Mouse (Mus musculus): ENCODE measurements at regions not wholly inside any gene's neighbourhood (a gene's known extent, or its start where the extent isn't known, plus 50 kb on each side); places are given as distances from the start of the nearest gene placed in this dataset.
"Not testable (repeated sequence)": the region's sequence is repeated elsewhere in the genome, so short reads cannot be mapped to it uniquely, and the experiment has no call there.

- intact Hi-C loops (cut with DNase I), result no loop called here
- no peak for DNase-seq
- TF ChIP-seq CTCF (IDR thresholded peaks at IDR 0.05), result no peak
- no peak overlapping the region for H3K4me3 ChIP-seq
- no peak overlapping the region for H3K27ac ChIP-seq
Measured at GRCm38 (mm10) chr16:12516834-12517685, 533.1 kb downstream of the Shisa9 start.

DNA sequence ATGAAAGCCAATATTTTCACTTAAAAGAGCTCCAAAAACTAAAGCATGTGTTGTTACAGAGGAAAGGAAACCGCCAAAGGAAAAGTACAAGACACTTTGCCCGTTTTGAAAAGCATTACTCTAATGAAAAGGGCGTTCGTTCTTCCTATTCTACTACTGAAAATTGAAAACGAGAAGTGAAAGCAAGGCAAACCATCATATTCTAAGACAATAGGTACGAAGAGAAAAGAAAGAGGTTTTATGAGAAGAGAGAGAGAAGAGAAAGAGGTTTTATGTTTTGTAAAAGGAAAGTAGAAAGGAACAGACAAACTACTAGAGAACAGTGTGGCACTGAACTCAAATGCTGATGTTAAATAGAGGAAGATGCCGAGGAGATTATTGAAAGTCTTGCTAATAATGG lies 534.4 kb downstream of the Shisa9 start:
- Histone ChIP-seq H3K27ac (no peak overlapping the region), H3K4me3 (no peak overlapping the region)
- no peak for DNase-seq
- intact Hi-C loops (cut with DNase I), result no loop called here
- no peak for TF ChIP-seq CTCF (IDR thresholded peaks at IDR 0.05)

GRCm38 (mm10) chr16:12521711-12522476 lies 538.0 kb downstream of the Shisa9 start:
- H3K27ac ChIP-seq, result no peak overlapping the region
- intact Hi-C loops (cut with DNase I), result no loop called here
- TF ChIP-seq CTCF (IDR thresholded peaks at IDR 0.05), result no peak
- no peak overlapping the region for H3K4me3 ChIP-seq
- DNase-seq, result no peak

DNA sequence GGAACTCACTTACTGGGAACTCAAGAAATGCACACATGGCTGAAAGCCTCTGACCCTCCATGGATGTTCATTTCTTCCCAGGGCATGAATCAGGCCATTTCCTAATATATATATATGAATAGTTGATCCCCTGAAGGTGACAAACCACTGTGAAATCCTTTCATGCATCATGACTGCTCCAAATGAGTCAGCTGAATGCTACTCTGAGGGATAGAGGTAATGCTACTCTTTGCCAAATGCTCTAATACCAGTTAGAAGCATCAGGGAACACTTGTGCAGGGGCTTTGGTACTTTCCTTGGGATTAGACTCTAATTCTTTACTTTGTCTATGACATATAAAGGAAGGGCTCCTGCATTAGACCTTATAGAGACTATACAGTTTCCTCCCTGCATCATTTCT lies 561.0 kb upstream of the Ercc4 start:
- Histone ChIP-seq H3K4me3 (no peak overlapping the region), H3K27ac (no peak overlapping the region)
- intact Hi-C loops (cut with DNase I), result no loop called here
- DNase-seq, result no peak
- no peak for TF ChIP-seq CTCF (IDR thresholded peaks at IDR 0.05)

DNA sequence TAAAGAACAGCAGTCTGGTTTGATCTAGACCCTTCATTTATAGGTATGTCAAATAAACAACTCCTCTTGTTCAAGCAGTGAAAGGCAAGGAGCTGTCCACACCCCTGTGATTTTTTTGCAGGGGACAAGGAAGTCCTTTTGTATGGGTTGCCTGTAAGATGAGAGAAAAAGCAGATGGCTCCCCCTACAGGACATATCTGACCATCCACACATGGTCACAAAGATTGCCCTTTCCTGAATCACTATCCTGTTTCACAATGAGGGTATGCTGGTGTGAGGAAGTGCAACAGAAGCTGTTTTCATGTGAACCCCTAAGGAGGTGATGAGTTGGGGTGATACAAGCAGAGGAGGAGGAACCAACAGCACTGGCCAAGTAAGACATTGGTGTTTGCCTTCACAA lies 520.6 kb upstream of the Ercc4 start:
- no peak overlapping the region for H3K4me3 ChIP-seq
- intact Hi-C loops (cut with DNase I), result no loop called here

DNA sequence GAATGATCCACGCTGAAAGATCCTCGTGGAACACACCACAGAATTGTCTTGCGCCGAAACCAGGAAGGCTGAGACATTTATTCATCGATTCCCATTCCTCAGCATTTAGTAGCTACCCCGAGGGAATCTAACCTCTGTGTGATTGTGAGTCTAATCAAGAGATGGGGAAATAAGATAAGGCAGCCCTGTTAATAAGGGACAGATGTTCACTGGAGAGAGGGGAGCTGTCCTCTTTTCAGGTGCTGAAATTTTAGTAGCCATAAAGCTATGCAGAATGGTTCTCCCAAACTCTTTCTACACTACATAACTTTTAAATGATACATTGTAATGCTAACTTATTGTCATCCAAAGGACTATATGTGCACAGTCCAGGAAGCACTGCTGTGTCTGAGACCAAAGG lies 501.2 kb upstream of the Ercc4 start:
- no peak for DNase-seq
- intact Hi-C loops (cut with DNase I), result no loop called here
- Histone ChIP-seq H3K27ac (no peak overlapping the region), H3K4me3 (no peak overlapping the region)
- no peak for TF ChIP-seq CTCF (IDR thresholded peaks at IDR 0.05)

More for the DNA sequence above, 520.6 kb upstream of the Ercc4 start:
- no peak for DNase-seq
- TF ChIP-seq CTCF (IDR thresholded peaks at IDR 0.05), result peak; percentile 22; the same call in 1 of the 2 replicates
- no peak overlapping the region for H3K27ac ChIP-seq

DNA sequence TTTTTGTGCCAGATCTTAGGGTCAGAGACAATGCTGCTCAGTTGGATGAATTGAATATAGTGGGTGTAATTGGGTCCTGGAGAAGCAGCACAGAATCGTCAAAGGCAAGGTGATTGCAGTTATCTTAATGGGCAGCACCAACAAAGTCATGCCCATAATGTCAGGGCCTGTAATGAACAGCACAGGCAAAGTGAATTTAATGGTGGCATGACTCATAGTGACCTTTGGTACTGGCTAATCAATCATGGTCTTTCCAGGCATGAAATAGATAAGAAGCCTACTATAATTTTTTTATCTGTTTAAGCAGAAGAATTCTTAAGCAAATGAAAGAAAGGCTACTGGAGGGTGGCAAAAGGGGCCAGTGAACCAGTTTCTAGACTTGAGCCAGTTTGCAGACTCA lies 498.4 kb upstream of the Ercc4 start:
- no peak for TF ChIP-seq CTCF (IDR thresholded peaks at IDR 0.05)
- intact Hi-C loops (cut with DNase I), result no loop called here
- no peak for DNase-seq
- no peak overlapping the region for H3K27ac ChIP-seq
- no peak overlapping the region for H3K4me3 ChIP-seq

DNA sequence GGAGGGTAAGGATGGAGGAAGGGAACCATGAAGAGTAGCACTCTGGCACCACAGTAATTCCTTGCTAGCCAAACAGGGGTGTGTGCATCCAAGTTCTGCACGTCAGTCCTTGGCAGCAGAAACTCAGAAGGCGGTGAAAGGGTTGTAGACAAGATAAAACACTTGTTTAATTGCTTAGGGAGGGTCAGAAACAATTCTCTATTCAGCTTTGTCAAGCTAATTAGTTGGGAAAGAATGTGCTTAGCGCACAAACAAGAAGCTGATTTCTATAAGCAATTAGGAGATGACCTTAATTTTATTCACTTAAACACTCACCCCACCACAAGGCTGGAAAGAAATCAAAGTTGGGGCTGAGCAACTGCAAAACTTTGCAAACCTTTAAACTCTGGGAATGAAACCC lies 491.7 kb upstream of the Ercc4 start:
- Histone ChIP-seq H3K27ac (no peak overlapping the region), H3K4me3 (no peak overlapping the region)
- intact Hi-C loops (cut with DNase I), result no loop called here
- TF ChIP-seq CTCF (IDR thresholded peaks at IDR 0.05), result no peak
- DNase-seq, result no peak

DNA sequence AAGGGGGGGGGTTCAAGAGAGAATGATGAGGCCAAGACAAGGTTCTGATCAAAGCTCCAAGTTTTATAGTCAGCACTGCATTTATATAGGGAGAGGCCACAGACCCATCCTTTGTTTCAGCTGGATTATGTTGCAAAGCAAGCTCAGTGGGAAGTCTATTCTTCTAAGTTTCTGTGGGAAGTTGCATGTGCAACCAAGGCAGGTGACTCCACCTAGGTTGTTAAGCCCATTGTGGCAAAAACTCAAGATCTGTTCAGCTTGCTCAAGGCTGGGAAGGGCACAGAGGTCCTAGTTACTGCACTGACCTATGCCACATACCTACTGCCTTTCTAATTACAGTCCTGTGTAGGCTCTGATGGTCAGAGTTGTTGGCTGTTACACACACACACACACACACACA lies 477.0 kb upstream of the Ercc4 start:
- DNase-seq, result no peak
- Histone ChIP-seq H3K27ac (no peak overlapping the region), H3K4me3 (no peak overlapping the region)
- intact Hi-C loops (cut with DNase I), result no loop called here
- TF ChIP-seq CTCF (IDR thresholded peaks at IDR 0.05), result no peak

DNA sequence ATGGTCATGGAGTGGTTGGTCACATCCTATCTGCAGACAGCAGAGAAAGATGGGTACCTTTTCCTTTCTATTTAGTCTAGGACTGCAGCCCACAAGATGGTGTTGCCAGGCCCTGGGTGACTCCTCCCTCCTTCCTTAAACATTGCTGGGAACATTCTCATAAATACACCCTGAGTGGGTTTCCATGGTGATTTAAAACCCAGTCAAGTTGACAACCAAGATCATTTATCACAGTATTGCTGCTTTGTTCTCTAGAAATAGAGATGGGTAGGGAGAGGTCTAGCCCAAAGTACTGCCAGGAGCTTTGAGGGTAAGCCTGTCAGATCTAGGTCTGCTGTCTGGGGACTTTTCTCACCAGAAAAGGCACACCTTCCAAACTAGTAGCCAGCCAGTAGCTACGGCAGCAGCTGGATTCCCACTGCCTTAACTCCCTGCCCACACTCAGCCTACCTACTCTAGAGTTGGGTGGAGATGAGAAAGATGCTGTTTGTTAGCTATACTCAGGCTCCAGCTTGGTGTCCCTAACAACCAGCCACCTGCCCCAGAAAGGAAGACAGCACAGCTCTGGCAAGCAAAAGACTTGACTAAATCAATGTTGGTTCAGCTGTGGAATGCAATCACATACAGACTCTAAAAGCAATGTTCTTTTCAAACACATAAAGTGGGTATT lies 470.4 kb upstream of the Ercc4 start:
- H3K4me3 ChIP-seq, result no peak overlapping the region
- TF ChIP-seq CTCF (IDR thresholded peaks at IDR 0.05), result no peak
- DNase-seq, result no peak
- intact Hi-C loops (cut with DNase I), result no loop called here
- no peak overlapping the region for H3K27ac ChIP-seq

- H3K27ac ChIP-seq, result no peak overlapping the region
- intact Hi-C loops (cut with DNase I), result no loop called here
Measured at GRCm38 (mm10) chr16:12643053-12643452, 466.4 kb upstream of the Ercc4 start.

GRCm38 (mm10) chr16:12644621-12645020 lies 464.9 kb upstream of the Ercc4 start:
- DNase-seq, result no peak
- H3K4me3 ChIP-seq, result no peak overlapping the region
- no peak overlapping the region for H3K27ac ChIP-seq
- intact Hi-C loops (cut with DNase I), result no loop called here
- TF ChIP-seq CTCF (IDR thresholded peaks at IDR 0.05), result no peak

More at GRCm38 (mm10) chr16:12643053-12643452, 466.4 kb upstream of the Ercc4 start:
- no peak overlapping the region for H3K4me3 ChIP-seq
- no peak for TF ChIP-seq CTCF (IDR thresholded peaks at IDR 0.05)
- no peak for DNase-seq

GRCm38 (mm10) chr16:12652180-12652579 lies 457.3 kb upstream of the Ercc4 start:
- intact Hi-C loops (cut with DNase I), result no loop called here

GRCm38 (mm10) chr16:12673656-12674055 lies 435.8 kb upstream of the Ercc4 start:
- DNase-seq; H3K27ac ChIP-seq; intact Hi-C loops (cut with DNase I); H3K4me3 ChIP-seq: not testable (repeated sequence)

More at GRCm38 (mm10) chr16:12652180-12652579, 457.3 kb upstream of the Ercc4 start:
- Histone ChIP-seq H3K27ac (no peak overlapping the region), H3K4me3 (no peak overlapping the region)
- TF ChIP-seq CTCF (IDR thresholded peaks at IDR 0.05), result no peak; the same call in 1 of the 2 replicates
- DNase-seq, result no peak
